Mouse (Mus musculus) kidney, postnatal 10 days (tissue): ENCODE data around the gene Klkb1.
"Not testable (repeated sequence)": the region's sequence is repeated elsewhere in the genome, so short reads cannot be mapped to it uniquely, and the experiment has no call there.

Experiments
- DNase-seq: peaks from one replicate; pipeline ENCODE4 v3.0.0; 2021; ENCODE audit warnings: mixed read lengths

Klkb1 gene

GRCm38 (mm10) chr8:45294687-45295086, at the start of gene Klkb1:
TSS of gene Klkb1 (minus strand) at chr8:45294859.
- DNase-seq, result no peak

- DNase-seq, result no peak
Observed at GRCm38 (mm10) chr8:45344298-45344697, 49.6 kb upstream of the Klkb1 start.

GRCm38 (mm10) chr8:45341630-45342628, 47.3 kb upstream of the Klkb1 start:
- DNase-seq, result no peak

GRCm38 (mm10) chr8:45333493-45333892, 38.8 kb upstream of the Klkb1 start:
- peak; percentile 15 for DNase-seq

- DNase-seq, result peak; percentile 75
Observed at GRCm38 (mm10) chr8:45332685-45333409, 38.2 kb upstream of the Klkb1 start, which contains the start of gene Cyp4v3. TSS of gene Cyp4v3 (minus strand) at chr8:45333216.

- DNase-seq, result no peak
Observed at GRCm38 (mm10) chr8:45330856-45331255, 36.2 kb upstream of the Klkb1 start.

GRCm38 (mm10) chr8:45329206-45329980, 34.7 kb upstream of the Klkb1 start:
- DNase-seq, result no peak

GRCm38 (mm10) chr8:45327076-45327475, 32.4 kb upstream of the Klkb1 start:
- not testable (repeated sequence) for DNase-seq

- DNase-seq, result no peak
Observed at GRCm38 (mm10) chr8:45324151-45324550, 29.5 kb upstream of the Klkb1 start.

- DNase-seq, result no peak
Observed at GRCm38 (mm10) chr8:45321365-45321764, 26.7 kb upstream of the Klkb1 start.

- no peak for DNase-seq
Observed at GRCm38 (mm10) chr8:45320930-45321329, 26.3 kb upstream of the Klkb1 start.

GRCm38 (mm10) chr8:45310967-45311366, 16.3 kb upstream of the Klkb1 start:
- no peak for DNase-seq

GRCm38 (mm10) chr8:45308366-45308765, 13.7 kb upstream of the Klkb1 start, which contains the start of gene Gm45753:
TSS of gene Gm45753 (minus strand) at chr8:45308466.
- DNase-seq, result no peak

GRCm38 (mm10) chr8:45305479-45305878, 10.8 kb upstream of the Klkb1 start:
- no peak for DNase-seq

- DNase-seq, result no peak
Observed at GRCm38 (mm10) chr8:45304354-45304753, 9.7 kb upstream of the Klkb1 start.

- DNase-seq, result no peak
Observed at GRCm38 (mm10) chr8:45302390-45302789, 7.7 kb upstream of the Klkb1 start.

GRCm38 (mm10) chr8:45295276-45295675, 617 bp upstream of the Klkb1 start:
- DNase-seq, result no peak

- DNase-seq, result no peak
Observed at GRCm38 (mm10) chr8:45291790-45292189, 2.9 kb downstream of the Klkb1 start.

GRCm38 (mm10) chr8:45281630-45282029, 13.0 kb downstream of the Klkb1 start:
- no peak for DNase-seq

GRCm38 (mm10) chr8:45277453-45277852, 17.2 kb downstream of the Klkb1 start:
- DNase-seq, result no peak

- no peak for DNase-seq
Observed at GRCm38 (mm10) chr8:45274317-45274716, 20.3 kb downstream of the Klkb1 start.

GRCm38 (mm10) chr8:45269056-45269455, 25.6 kb downstream of the Klkb1 start:
- no peak for DNase-seq

- no peak for DNase-seq
Observed at GRCm38 (mm10) chr8:45268485-45268884, 26.2 kb downstream of the Klkb1 start.
